Mouse (Mus musculus) liver, embryonic 11.5 days (tissue): Measurements from ENCODE around the gene Cers6. TPM values are rescaled to one million over a fixed set of nuclear protein-coding genes. Genes with fewer than 3 reads are reported as not detected.

ENCODE experiments used
- ATAC-seq: fragments of 200-750 bp; cut with Nextera tagmentation; replicated peaks from 2 replicates; pipeline ENCODE4 v1.8.0; 2017; ENCODE audit warnings: moderate number of reproducible peaks, mild to moderate bottlenecking, moderate TSS enrichment, moderate library complexity; ENCODE audit not compliant: low FRiP score
- DNase-seq: peaks from one replicate; pipeline ENCODE4 v3.0.0-alpha.2; 2017; ENCODE audit warnings: low spot score
- H3K27ac ChIP-seq: fragments of 300-500 bp; sonication (generic); 2 replicates; pipeline ENCODE4 v1.5.1; 2014; ENCODE audit warnings: mild to moderate bottlenecking, low read depth, low read length, control low read depth
- H3K27me3 ChIP-seq: fragments of 300-500 bp; sonication (generic); replicated peaks from 2 replicates; pipeline ENCODE4 v1.6.1; 2014; ENCODE audit warnings: low read length, mixed read lengths; ENCODE audit not compliant: control insufficient read depth, insufficient read depth
- H3K36me3 ChIP-seq: fragments of 300-500 bp; sonication (generic); 2 replicates; pipeline ENCODE4 v1.6.1; 2014; ENCODE audit warnings: mild to moderate bottlenecking, low read length, moderate library complexity, mixed read lengths; ENCODE audit not compliant: control insufficient read depth, insufficient read depth
- H3K4me1 ChIP-seq: fragments of 300-500 bp; sonication (generic); replicated peaks from 2 replicates; pipeline ENCODE4 v1.6.1; 2014; ENCODE audit warnings: low read length, mixed read lengths; ENCODE audit not compliant: control insufficient read depth, insufficient read depth
- H3K4me2 ChIP-seq: fragments of 300-500 bp; sonication (generic); 2 replicates; pipeline ENCODE4 v1.6.1; 2014; ENCODE audit warnings: mild to moderate bottlenecking, control low read depth, moderate library complexity
- H3K4me3 ChIP-seq: fragments of 300-500 bp; sonication (generic); 2 replicates; pipeline ENCODE4 v1.5.1; 2014; ENCODE audit warnings: low read depth, low read length, control low read depth
- H3K9ac ChIP-seq: fragments of 300-500 bp; sonication (generic); 2 replicates; pipeline ENCODE4 v1.6.1; 2014; ENCODE audit warnings: low read depth, low read length, control low read depth
- H3K9me3 ChIP-seq: fragments of 300-500 bp; sonication (generic); 2 replicates; pipeline ENCODE4 v1.6.1; 2016; ENCODE audit warnings: low read length, inconsistent platforms, mixed read lengths; ENCODE audit not compliant: control insufficient read depth
- WGBS: fragments of 180-500 bp; shearing (Covaris S2); extraction: QIAGEN DNeasy Blood & Tissue Kit; methylation state at CpG from one replicate; pipeline ENCODE4 v1.1.7; 2014; 5-methylcytosine and 5-hydroxymethylcytosine counted together
- polyA plus RNA-seq: library from polyadenylated mRNA; unstranded; fragments of >200 nt; fragmentation: Nextera tagmentation; extraction: Ambion mirVana; gene quantifications from 2 replicates; pipeline ENCODE4 v1.2.1, GENCODE M21; 2014

Gene Cers6
- polyA plus RNA-seq, 1 experiment from 2014 or later: 17.6 TPM

DNA sequence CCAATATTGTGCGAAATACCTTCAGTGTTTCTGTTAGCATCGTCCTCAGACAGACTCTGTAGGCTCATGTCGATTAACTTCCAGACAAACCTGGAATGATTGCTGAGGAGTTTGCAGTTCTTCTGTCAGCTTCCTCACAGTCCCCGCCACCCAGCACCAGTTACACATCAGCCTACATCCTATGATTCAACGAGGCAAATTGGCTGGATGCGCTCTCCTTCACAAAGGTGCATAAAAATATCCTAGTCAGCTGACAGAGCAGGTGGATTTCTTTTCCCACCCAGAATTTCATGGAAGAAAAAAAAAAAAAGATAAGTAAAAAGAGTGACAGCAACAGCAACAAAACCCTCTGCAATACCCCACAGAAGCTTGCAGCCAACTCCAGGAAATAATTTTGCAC lies 127.9 kb downstream of the Cers6 start:
- no peaks in the 10 kb centered on the region for H3K36me3 ChIP-seq
- no peaks in the 10 kb centered on the region for H3K27me3 ChIP-seq
- H3K27ac ChIP-seq: no peak overlapping the region
- DNase-seq (no peak), ATAC-seq (no peak)
- no peak overlapping the region for H3K4me3 ChIP-seq
- no peak overlapping the region for H3K9ac ChIP-seq
- H3K4me1 ChIP-seq: no peaks in the 10 kb centered on the region
- WGBS: 87% methylated on average over 6 of the region's 6 CpGs
- no peak overlapping the region for H3K4me2 ChIP-seq
- no peaks in the 10 kb centered on the region for H3K9me3 ChIP-seq

DNA sequence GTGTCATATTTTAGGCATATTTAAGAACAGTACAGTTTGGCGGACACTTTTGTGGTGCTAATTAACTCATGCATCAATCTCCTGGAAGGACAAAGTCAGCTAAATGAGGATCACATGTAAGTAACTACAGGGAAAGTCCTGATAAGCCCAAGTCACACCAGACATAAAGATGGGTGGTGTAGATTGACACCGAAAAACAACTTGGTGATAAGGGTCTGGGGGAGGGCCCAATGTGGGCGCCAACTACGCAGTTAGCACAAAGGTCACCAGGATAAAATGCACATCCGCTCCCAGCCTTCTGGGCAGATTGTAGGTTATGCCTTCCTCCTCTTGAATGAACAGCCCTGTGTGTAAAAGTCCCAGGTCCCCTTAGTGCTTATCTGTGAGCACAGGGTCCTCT lies 131.4 kb downstream of the Cers6 start:
- ATAC-seq (no peak), DNase-seq (no peak)
- 69% methylated on average over 5 of the region's 5 CpGs for WGBS

GRCm38 (mm10) chr2:68994441-68994840 lies 133.2 kb downstream of the Cers6 start:
- Histone ChIP-seq H3K36me3 (no peaks in the 10 kb centered on the region), H3K9ac (no peak overlapping the region), H3K9me3 (no peaks in the 10 kb centered on the region), H3K4me1 (no peaks in the 10 kb centered on the region), H3K27me3 (no peaks in the 10 kb centered on the region), H3K4me2 (no peak overlapping the region), H3K4me3 (no peak overlapping the region), H3K27ac (no peak overlapping the region)
- ATAC-seq (no peak), DNase-seq (no peak)

More for the DNA sequence above, 131.4 kb downstream of the Cers6 start:
- Histone ChIP-seq H3K27ac (no peak overlapping the region), H3K27me3 (no peaks in the 10 kb centered on the region), H3K4me2 (no peak overlapping the region), H3K9ac (no peak overlapping the region), H3K4me1 (no peaks in the 10 kb centered on the region), H3K36me3 (no peaks in the 10 kb centered on the region), H3K9me3 (no peaks in the 10 kb centered on the region), H3K4me3 (no peak overlapping the region)

- no peak overlapping the region for H3K9ac ChIP-seq
These were observed 134.5 kb downstream of the Cers6 start for GRCm38 (mm10) chr2:68995723-68996122.

GRCm38 (mm10) chr2:68996268-68996667 lies 135.0 kb downstream of the Cers6 start:
- no peaks in the 10 kb centered on the region for H3K27me3 ChIP-seq
- no peak overlapping the region for H3K9ac ChIP-seq
- no peak overlapping the region for H3K27ac ChIP-seq
- H3K9me3 ChIP-seq: no peaks in the 10 kb centered on the region
- no peak overlapping the region for H3K4me3 ChIP-seq
- H3K4me1 ChIP-seq: no peaks in the 10 kb centered on the region
- 70% methylated on average over 1 of the region's 1 CpGs for WGBS
- ATAC-seq: no peak
- H3K4me2 ChIP-seq: no peak overlapping the region
- DNase-seq: no peak
- no peaks in the 10 kb centered on the region for H3K36me3 ChIP-seq

More at GRCm38 (mm10) chr2:68995723-68996122, 134.5 kb downstream of the Cers6 start:
- ATAC-seq (no peak), DNase-seq (no peak)
- no peaks in the 10 kb centered on the region for H3K36me3 ChIP-seq
- no peak overlapping the region for H3K4me3 ChIP-seq
- no peaks in the 10 kb centered on the region for H3K27me3 ChIP-seq
- H3K27ac ChIP-seq: no peak overlapping the region
- H3K4me2 ChIP-seq: no peak overlapping the region
- H3K9me3 ChIP-seq: no peaks in the 10 kb centered on the region
- no peaks in the 10 kb centered on the region for H3K4me1 ChIP-seq

DNA sequence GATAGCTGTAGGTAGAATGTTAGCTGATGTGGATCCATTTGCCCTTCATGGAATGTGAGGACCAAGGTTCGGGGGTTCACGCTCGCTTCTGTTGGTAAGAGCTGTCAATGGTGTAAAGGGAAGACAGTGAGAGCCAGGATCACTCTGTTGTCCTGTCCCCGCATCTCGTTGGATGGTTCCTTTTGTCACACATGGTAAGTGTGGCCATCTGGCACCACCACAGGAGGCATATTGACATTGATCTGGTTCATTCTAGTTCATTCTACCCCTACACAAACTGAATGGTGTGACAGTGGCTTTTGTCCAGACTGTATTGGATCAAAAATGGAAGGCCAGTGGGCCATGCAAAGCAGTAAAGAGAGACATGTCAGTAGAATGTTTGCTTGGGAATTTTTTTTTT lies 142.8 kb downstream of the Cers6 start:
- no peaks in the 10 kb centered on the region for H3K4me1 ChIP-seq
- no peaks in the 10 kb centered on the region for H3K9me3 ChIP-seq
- H3K27ac ChIP-seq: no peak overlapping the region
- H3K27me3 ChIP-seq: no peaks in the 10 kb centered on the region
- no peaks in the 10 kb centered on the region for H3K36me3 ChIP-seq
- no peak for ATAC-seq
- 91% methylated on average over 5 of the region's 5 CpGs for WGBS
- H3K4me3 ChIP-seq: no peak overlapping the region
- no peak overlapping the region for H3K9ac ChIP-seq
- DNase-seq: no peak
- no peak overlapping the region for H3K4me2 ChIP-seq

- H3K36me3 ChIP-seq: no peaks in the 10 kb centered on the region
- H3K4me2 ChIP-seq: no peak overlapping the region
- no peaks in the 10 kb centered on the region for H3K4me1 ChIP-seq
- H3K4me3 ChIP-seq: no peak overlapping the region
- H3K27me3 ChIP-seq: no peaks in the 10 kb centered on the region
- H3K9ac ChIP-seq: no peak overlapping the region
- 82% methylated on average over 7 of the region's 7 CpGs for WGBS
- no peaks in the 10 kb centered on the region for H3K9me3 ChIP-seq
- no peak overlapping the region for H3K27ac ChIP-seq
- ATAC-seq (no peak), DNase-seq (no peak)
These were observed 150.2 kb downstream of the Cers6 start for GRCm38 (mm10) chr2:69011392-69011791.

GRCm38 (mm10) chr2:69011860-69012259 lies 150.6 kb downstream of the Cers6 start:
- no peak overlapping the region for H3K4me3 ChIP-seq
- DNase-seq (no peak), ATAC-seq (no peak)
- WGBS: 84% methylated on average over 2 of the region's 2 CpGs
- H3K9ac ChIP-seq: no peak overlapping the region
- H3K27ac ChIP-seq: no peak overlapping the region
- no peaks in the 10 kb centered on the region for H3K36me3 ChIP-seq
- no peaks in the 10 kb centered on the region for H3K27me3 ChIP-seq
- H3K4me2 ChIP-seq: no peak overlapping the region
- H3K4me1 ChIP-seq: no peaks in the 10 kb centered on the region
- no peaks in the 10 kb centered on the region for H3K9me3 ChIP-seq

- Histone ChIP-seq H3K9ac (no peak overlapping the region), H3K9me3 (no peaks in the 10 kb centered on the region), H3K36me3 (no peaks in the 10 kb centered on the region), H3K4me3 (no peak overlapping the region), H3K4me1 (no peaks in the 10 kb centered on the region), H3K27me3 (no peaks in the 10 kb centered on the region), H3K27ac (no peak overlapping the region), H3K4me2 (no peak overlapping the region)
- DNase-seq (no peak), ATAC-seq (no peak)
- WGBS: 84% methylated on average over 9 of the region's 9 CpGs
These were observed 153.0 kb downstream of the Cers6 start for GRCm38 (mm10) chr2:69014241-69014640.
